Mouse (Mus musculus) yolk sac, embryonic 10.5 days (tissue): ENCODE results near the gene BC030499.

Experiments
- DNase-seq: peaks from one replicate; pipeline ENCODE4 v3.0.0-alpha.2; 2017; ENCODE audit warnings: low spot score

Gene BC030499

DNA sequence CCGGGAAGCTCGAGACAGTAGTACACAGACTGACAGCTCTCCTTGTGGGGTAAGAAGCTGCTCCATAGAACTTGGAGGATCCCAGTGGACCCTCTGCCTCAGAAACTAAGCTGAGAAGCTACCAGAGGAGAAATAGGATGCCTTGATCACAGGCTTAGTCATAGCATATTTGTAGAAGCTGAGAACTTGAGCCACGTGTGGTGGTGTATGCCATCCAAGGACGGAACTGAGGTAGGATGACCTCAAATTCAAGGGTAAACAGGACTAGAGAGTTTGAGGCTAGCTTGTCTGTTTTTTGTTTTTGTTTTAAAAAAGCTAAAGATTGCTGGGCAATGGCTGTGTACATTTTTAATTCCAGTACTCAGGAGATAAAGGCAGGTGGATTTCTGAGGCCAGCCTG lies 14.6 kb downstream of the BC030499 start:
- DNase-seq: no peak

DNA sequence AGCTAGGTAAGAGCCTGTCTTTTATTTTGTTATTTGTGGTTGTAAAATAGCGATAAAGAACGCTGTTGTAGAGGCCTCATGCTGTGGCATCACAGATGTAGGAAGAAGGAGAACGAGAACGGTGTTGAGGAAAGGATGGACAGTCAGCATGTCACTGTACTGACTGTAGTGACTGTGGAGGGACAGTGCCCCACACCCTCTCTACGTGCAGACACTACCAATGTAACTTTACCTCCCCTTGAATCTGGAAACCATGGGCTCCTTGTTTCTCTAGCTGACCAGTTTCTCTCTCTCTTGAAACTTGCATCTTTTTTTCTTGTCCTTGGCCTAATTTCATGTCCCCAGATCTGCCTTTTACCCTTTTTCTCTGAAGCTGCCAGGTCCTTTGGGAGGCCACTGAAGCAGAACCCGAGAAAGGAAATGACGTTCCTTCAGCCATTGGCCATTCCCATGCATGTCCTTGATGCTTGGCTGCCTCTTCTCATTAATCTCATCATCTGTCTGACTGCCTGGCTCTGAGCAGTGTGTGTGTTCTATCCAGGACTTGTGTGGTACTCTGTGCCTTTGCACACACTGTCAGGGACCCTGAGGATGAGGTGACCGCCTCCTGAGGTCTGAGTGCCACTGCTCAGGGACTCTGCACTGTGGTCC lies 20.3 kb downstream of the BC030499 start:
- DNase-seq: no peak

GRCm38 (mm10) chr11:78313662-78314061 lies 23.0 kb downstream of the BC030499 start:
- DNase-seq: no peak

- DNase-seq: no peak
Measured at GRCm38 (mm10) chr11:78318411-78318810, 27.8 kb downstream of the BC030499 start.

GRCm38 (mm10) chr11:78322076-78322831 lies 31.6 kb downstream of the BC030499 start:
- no peak for DNase-seq

DNA sequence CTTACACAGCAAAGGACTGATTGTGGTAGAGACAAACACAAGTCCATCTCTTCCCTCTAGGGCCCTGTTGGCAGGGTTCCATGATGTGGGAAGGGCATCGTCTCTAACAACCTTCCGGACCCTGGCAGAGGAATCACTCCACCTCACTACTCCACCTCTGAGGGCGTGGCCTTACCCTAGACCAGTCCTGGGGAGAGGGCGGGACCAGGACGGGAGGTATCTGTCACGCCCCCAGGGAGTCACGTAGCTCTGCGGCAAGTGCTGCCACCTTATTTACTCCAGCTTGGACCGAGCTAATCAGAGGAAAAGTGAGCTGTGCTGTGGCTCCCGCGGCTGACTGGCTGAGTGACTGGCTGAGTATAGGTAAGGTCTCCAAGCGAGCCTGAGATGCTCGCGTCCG lies 32.2 kb downstream of the BC030499 start, which contains the start of gene Aldoc:
TSS of gene Aldoc (plus strand) at position 109 of the 400 bp plus-strand sequence.
- peak; percentile 87 for DNase-seq

GRCm38 (mm10) chr11:78324000-78324785 lies 33.6 kb downstream of the BC030499 start:
- DNase-seq: no peak

GRCm38 (mm10) chr11:78324965-78325364 lies 34.3 kb downstream of the BC030499 start:
- no peak for DNase-seq

DNA sequence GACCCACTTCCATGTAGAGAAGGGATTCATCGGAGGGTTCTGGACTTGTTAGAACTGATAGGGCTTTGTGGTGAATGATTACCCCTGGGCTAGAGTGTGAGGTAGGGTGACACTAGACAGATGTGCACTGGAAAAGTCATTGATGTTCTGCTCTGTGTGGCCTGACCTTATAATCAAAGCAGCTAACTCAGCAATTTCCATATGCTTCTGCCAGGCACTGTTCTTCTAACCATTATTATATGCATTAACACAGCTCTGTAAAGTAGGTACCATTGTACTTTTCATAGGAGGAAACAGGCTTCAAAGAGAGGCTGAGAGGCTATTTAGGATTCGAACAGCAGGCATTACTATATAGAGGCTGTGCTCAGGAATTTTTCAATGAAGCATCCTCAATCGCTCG lies 36.6 kb downstream of the BC030499 start:
- no peak for DNase-seq

GRCm38 (mm10) chr11:78327634-78328511 lies 37.2 kb downstream of the BC030499 start, which contains the start of gene Pigs:
Gene Pigs, plus strand, starts transcription at chr11:78328415.
- DNase-seq: peak; percentile 93

GRCm38 (mm10) chr11:78328512-78329056 lies 37.9 kb downstream of the BC030499 start:
- DNase-seq: no peak

DNA sequence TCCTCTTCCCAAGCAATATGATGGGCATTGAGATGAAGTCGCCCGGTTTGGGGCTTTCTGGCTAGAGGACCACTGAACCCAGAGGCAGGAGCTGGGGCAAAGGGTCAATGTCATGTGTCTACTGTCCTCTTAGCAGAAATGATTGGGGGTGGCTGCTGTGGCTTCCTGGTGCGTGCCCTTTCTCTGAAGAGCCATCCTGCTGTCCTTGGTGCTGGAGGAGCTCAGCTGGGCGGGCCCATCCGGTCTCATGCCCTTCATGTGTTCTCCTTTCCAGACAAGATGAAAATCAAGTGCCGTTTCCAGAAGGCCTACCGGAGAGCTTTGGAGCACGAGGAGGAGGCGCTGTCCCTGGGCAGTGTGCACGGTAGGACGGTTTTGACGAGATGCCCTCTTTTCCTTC lies 42.0 kb downstream of the BC030499 start:
- DNase-seq: no peak

- DNase-seq: no peak
Measured at GRCm38 (mm10) chr11:78333992-78334391, 43.4 kb downstream of the BC030499 start.

DNA sequence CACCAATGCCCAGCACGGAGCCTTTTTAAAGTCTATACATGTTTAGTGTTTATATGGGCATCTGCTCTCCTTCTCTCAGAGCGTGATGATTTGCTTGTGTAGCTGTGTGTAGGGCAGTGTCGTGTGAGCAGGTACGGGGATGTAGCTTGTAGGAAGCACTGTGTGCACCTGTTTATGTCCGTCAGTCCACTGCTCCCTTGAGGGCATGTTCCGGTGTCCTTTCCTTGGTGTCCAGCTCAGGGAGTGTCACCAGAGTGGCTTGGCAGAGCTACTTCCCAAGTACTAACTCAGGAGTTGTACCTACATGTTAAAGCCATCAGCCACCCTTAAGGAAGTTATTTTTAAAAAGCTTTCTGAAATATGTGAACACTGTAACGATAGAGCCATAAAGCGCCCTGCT lies 46.4 kb downstream of the BC030499 start:
- no peak for DNase-seq

DNA sequence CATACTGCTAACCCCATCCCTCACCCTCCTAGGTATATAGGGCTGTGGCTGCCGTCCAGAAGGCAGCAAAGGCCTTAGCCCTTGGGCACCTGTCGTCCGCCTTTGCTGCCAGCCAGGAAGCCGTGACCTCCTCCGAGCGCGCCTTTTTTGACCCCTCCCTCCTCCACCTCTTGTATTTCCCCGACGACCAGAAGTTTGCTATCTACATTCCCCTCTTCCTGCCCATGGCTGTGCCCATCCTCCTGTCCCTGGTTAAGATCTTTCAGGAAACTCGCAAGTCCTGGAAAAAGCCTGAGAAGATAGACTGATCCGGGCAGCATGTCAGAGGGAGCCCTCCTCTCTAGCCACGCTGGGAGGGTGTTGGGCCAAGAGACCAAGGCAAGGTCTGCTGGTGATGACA lies 51.1 kb downstream of the BC030499 start:
- no peak for DNase-seq

- DNase-seq: peak; percentile 77
Measured at GRCm38 (mm10) chr11:78343381-78344327, 53.0 kb downstream of the BC030499 start, which contains the start of gene Unc119. Gene Unc119, plus strand, starts transcription at chr11:78343482.

- no peak for DNase-seq
Measured at GRCm38 (mm10) chr11:78344328-78344889, 53.8 kb downstream of the BC030499 start.

DNA sequence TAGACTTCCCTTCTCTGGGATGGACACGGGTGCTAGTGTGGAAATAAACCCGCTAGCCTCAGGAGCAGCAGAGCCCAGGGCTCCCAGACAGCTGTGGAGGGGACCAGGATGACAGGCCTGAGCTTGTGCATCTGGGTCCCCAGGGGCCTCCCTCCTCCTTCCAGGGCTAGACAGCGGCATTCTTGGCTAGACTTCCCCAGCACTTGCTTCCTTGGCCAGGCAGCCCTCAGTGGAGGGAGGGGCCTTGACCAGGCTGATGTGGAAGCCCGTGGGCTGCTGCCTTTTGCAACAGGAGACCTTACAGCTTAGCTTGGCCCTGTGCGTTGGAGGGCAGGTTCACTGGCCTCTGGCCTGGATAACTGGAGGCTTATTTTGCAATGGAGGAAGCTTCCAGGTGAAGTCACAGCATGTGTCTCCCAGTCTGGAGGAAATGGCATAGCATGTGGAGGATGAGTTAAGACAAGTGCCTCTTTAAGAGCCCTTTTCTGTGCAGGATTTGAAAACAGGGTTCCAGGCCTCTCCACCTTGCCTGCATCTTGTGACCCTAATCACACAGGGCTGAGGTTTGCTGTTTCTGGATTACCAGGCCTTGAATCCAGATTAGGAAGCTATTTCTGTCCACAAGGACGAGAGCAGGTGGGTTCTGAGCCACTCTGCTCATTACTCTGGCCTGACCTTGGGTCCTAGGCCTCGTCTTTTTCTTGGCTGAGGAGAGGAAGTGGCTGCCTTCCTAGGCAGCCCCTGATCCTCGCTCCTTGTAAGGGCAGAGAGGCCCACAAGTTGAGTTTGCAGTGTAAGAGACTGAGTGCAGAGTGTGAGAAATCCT lies 54.5 kb downstream of the BC030499 start:
- no peak for DNase-seq

DNA sequence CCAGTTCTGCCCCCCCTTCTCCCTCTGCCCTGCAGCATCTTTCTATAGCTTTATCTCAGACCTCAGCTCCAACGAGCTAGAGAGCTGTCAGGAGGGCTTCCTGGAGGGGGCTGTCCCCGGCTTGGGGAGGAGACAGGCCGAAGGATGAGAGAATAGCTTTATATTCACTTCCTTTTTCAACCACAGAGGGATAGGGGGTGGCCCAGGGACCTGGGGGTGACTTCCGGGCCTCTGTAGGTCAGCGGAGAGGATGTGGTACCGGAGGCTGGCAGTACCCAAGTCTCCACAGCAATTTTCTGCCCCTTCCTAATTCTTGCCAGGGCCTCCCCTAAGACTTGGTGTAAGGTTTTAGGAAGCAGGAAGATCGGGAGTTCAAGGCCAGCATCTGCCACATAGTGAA lies 55.2 kb downstream of the BC030499 start:
- no peak for DNase-seq
